Mouse (Mus musculus) mouse embryonic stem cell (cell line): Measurements from ENCODE around the gene Alyref2.

ENCODE experiments used
- in situ Hi-C, 2 experiments: fragments of 300-500 bp; cut with MboI; formaldehyde crosslinking; loops; 1 replicate in 1 of 2; 3 replicates in 1 of 2; pipeline ENCODE4 v1.14.3; 2019 to 2020; ENCODE audit warnings: low sequenced_read_pairs in 2 of 2, low pct_unique_long_range_greater_than_20kb in 1 of 2, mixed read lengths in 1 of 2; ENCODE audit not compliant: unreplicated experiment in 1 of 2

Gene Alyref2

DNA sequence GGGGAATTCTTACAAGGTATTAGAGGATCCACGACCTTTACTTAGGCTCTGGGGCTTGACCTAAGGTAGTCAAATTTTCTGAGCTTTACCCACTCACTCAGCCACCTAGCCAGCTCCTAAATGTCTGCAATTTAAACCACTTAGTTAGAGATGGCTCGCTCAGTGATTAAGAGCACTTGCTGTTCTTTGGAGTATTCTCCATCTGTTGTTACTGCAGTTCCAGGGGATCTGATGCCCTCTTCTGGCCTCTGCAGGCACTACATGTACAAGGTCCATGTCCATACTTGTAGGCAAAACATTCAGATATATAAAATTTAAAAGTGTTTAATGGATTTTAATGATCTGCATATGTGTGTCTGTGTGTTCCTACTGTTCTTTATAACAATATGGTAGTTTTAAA lies 24.3 kb upstream of the Alyref2 start:
- in situ Hi-C loops: loop anchor here (10.0 kb wide), 1 partner anchor 114 kb away; the partner anchor contains the start of gene Klhdc9 (in 2 of the 2)

DNA sequence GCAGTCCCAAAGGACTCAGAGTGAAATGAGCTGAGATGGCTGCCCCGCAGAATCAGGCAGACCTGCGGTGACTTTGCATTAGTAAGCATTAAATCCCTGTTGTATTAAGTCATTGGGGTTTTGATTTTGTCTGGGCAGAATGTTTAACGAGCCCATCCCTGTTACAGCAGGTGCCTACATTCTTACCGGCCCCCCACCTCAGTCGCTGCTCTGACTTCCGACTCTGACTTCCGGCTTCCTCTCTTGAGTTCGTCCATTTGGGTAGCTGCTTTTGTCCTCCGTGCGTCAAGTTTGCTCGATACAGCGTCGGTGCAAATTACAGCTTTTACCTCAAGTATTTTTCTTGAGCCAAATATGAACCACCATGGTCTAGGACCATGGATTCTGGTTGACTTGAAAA lies 9.0 kb upstream of the Alyref2 start:
- in situ Hi-C loops: no loop called here

DNA sequence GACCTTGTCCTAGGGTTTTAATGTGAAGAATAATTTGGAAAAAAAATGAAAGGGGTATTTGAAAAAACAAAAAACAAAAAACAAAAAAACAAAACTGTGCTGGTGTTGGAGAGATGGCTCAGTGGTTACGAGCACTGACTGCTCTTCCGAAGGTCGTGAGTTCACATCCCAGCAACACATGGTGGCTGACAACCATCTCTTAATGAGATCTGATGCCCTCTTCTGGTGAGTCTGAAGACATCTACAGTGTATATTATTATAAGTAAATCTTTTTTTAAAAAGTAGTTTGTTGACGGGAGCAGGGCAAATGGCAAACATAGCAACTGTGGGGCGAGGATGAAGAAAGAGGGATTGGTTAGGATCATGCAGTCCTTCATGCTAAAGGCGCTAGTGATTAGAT lies 7.9 kb upstream of the Alyref2 start:
- in situ Hi-C loops: no loop called here

DNA sequence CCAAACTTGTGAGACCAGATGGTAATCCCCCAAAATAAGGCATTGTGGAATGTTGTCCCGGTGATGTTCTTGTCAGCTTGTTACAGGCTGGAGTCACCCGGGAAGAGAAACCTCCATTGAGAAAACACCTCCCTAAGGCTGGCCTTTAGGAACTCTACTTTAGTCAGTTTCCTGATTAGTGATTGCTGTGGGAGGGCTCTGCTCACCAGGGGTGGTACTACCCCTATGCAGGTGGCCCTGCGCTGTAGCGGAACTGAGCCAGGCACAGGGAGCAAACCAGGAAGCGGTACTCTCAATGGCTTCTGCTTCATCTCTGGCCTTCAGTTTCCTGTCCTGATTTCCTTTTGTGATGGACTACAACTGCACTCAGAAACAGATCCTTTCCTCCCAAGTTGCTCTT lies 3.4 kb upstream of the Alyref2 start:
- in situ Hi-C loops: no loop called here

DNA sequence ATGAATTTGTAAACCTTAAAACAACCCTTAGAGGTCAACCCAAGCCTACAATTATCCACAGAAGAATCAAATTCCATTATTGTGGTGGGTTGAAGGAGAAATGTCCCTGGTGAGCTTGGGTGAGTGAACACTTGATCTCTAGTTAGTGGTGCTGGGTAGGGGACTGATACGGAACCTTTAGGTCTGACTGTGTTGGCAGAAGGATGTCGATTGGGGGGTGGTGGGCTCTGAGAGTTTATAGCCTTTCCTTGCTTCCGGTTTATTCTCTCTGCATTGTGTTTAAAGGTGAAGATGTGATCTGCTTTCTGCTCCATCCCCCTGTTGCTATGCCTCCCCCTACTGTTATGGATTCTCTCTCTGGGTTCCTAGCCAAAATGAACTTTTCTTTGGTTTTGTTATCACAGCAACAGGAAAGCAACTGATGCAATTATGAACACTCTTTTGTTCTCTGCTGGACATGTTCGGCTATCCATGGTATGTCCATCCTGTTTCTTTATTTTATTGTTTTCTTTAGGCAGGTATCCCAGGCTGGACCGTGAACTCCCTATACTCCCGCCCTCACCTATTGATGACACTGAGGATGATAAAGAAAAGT lies 2.2 kb upstream of the Alyref2 start:
- in situ Hi-C loops: no loop called here

DNA sequence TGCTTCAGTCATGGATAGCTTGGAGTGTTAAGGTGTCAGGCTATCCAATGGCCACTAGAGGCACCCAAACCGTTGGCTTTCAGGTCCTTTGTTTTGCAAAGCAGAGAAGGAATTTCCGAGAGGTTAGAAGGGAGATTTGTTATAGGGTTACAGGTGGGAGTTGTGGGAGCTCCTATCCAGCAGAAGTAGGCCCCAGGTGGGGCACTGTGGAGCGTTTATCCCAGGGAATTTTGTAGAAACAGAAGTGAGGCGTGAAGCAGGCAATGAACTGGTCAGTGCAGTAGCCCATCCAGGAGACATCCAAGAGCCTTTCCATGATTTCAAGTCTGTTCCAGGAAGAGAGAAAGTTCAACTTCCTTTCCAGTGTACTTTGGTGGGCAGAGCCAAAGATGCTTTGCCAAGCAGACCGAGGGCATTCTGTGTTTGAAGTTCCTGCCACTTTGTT lies 1.6 kb upstream of the Alyref2 start:
- in situ Hi-C loops: no loop called here

DNA sequence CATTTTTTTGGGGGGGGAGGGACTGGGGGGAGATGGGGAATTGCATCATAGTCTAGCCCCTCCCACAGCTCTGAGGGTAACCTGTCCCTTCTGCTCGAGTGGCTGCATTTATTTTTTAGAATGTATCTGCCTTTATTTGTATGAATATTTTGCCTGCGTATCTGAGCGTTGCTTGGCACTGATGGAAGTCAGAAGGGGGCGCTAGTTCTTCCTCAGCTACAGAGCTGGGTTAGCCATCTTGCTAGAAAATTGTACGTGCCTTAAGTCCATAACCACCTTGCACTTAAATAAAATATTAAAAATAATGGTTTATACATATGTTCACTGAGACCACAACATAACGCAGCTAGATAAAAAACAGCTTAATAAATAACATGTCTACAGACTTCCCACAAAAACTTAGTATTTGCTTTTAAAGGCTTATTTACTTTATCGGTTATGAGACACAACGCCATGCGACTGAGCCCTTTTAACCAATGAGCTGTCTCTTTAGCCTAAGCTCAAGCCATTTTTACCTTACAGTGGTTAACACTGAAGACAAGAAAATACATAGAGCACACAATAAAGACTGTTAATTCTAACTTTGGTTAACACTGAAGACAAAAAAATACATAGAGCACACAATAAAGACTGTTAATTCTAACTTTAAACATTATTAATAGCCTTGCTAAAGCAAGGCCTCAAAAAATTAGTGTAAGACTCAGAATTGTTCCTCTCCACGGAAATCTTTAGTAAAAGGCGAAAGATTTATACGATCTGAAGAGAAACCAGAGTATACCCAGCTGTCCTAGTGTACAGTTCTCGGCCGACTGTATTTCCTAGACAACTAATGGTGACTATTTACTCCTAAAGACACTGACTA lies 659 bp upstream of the Alyref2 start:
- in situ Hi-C loops: no loop called here

DNA sequence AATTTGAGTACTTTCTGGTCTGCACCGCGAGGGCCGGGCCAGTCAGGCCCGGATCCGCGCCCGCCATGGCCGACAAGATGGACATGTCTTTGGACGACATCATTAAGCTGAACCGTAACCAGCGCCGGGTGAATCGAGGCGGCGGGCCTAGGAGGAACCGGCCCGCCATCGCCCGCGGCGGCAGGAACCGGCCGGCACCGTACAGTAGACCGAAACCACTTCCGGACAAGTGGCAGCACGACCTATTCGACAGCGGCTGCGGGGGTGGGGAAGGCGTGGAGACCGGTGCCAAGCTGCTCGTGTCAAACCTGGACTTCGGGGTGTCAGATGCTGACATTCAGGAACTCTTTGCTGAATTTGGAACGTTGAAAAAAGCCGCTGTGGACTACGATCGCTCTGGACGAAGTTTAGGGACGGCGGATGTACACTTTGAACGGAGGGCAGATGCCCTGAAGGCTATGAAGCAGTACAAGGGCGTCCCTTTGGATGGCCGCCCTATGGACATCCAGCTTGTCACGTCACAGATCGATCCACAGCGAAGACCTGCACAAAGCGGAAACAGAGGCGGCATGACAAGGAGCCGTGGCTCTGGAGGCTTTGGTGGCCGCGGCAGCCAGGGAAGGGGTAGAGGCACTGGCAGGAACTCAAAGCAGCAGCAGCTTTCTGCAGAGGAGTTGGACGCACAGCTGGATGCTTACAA lies 464 bp downstream of the Alyref2 start:
- in situ Hi-C loops: no loop called here

DNA sequence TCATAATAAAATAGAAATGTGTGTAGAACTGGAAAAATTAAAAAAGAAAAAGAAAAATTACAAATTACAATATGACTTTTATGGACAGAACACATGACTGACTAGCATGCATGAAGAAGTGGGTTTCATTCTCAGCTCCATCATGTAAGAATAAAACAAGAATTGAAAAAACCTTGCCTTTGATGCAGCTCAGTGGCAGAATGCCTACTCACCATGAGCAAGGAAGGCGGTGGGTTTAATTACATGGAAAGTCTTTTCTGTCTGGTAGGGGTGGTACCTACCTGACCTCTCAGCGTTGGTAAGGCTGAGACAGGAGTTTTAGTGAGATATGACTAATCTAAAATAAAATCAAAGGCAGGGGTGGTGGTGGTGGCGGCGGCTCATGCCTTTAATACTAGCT lies 1.3 kb downstream of the Alyref2 start:
- in situ Hi-C loops: no loop called here

DNA sequence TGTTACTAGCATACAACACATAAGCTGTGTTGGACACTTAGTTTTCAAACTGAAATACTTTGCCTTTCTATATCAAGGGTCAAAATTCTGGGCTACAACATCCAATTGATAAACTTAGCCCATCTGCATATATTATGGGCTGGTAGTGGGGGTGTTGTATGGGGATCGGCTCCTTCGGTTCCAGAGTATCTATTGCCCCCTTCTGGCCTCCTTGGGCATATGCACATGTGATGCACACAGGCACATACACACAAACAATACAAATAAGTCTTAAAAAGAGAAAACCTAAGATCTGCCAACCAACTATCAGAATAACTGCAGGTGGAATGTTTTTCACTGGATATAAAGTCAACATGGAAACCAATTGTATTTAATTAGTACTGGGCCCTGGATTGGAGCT lies 10.0 kb downstream of the Alyref2 start:
- in situ Hi-C loops: no loop called here

DNA sequence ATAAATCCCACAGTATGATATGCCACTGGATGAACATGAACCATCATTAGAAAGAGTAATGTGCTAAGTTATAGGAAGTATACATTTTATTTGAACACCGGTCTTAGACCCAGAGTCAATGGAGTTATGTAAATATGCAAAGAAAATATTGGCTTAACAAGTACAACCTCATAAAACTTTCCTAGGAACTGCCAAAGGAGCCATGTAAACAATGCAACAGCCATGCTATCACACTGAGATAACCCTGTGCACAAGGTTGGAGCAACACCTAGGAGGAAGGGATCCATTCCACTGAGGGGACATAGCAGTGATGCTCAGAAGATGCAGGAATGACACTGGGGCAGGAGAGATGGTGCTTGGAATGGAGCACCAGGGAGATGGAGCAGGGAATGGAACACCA lies 10.5 kb downstream of the Alyref2 start:
- in situ Hi-C loops: no loop called here

DNA sequence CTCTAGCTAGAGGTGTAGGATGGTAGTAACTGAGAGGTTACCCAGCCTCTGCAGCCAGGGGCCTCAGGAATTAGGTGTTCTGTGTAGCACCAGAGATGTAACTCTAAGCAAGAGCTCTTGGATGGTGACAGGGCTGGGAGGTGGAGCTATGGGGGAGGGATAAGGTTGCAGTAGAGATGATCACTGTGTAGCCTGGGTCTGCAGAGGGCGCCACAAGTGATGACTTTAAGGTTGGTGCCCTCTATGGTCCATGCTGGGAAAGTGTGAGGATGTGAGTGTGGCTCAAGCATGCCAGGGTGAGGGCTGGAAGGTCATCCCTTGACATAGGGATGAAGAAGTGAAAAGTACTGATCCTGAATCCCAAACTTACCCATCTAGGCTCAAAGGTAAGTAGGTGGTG lies 11.8 kb downstream of the Alyref2 start:
- in situ Hi-C loops: no loop called here

DNA sequence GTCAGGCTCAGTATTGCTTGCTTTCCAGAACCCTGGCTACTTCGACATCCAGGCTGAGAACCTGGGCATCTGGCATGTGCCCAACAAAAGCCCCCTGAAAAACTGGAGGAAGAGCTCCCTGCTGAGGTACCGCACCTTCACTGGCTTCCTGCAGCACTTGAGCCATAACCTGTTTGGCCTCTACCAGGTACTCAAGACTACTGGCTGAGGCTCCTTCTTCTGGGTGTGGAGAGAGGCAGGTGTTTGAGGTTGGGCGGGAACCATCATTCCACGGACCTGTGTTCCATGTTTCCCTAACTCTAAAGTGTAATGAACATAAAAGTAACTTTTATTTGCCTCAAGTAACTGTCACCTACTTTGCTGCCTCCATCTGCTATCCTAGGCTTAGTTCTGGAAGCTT lies 12.3 kb downstream of the Alyref2 start:
- in situ Hi-C loops: no loop called here

DNA sequence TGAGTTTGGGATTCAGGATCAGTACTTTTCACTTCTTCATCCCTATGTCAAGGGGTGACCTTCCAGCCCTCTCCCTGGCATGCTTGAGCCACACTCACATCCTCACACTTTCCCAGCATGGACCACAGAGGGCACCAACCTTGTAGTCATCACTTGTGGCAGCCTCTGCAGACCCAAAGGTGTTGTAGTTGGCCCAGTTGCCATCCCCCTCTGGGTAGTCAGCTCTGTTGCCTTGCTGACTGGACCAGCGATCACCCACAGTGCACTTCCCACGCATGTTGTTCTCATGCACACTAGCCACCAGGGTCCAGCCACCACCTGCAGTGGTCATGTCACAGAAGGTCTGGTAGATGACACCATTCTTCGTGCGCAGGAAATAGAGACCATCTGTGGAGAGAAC lies 28.1 kb downstream of the Alyref2 start:
- in situ Hi-C loops: no loop called here

DNA sequence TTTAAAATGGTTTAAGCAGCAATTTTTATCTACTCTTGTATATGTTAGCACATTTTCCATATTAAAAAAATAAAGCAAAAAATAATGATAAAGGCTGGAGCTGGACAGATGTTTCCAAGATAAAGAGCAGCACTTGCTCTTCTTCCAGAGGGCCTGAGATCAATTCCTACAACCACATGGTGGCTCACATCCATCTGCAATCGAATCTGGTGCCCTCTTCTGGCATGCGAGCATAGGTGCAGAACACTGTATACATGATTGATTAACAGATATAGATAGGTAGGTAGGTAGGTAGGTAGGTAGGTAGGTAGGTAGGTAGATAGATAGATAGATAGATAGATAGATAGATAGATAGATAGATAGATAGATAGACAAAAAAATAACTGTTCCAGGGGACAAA lies 29.6 kb downstream of the Alyref2 start:
- in situ Hi-C loops: no loop called here

DNA sequence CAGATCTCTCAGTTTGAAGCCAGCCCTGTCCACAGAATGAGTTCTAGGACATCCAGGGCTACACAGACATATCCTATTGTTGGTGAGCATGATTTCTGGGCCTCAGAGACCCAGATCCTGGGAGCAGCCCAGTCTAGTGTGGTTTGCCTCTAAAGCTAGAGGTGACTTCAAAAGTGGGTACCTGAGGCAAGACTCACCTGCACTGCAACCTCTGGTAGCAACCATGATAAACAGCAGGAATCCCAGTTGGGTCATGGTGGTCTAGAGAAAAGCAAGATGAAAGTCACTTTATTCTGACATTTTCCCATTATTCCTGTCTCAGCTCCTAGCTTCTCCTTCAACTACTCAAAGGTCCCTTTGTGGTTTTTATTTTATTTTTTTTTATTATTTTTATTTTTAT lies 31.3 kb downstream of the Alyref2 start:
- in situ Hi-C loops: no loop called here

DNA sequence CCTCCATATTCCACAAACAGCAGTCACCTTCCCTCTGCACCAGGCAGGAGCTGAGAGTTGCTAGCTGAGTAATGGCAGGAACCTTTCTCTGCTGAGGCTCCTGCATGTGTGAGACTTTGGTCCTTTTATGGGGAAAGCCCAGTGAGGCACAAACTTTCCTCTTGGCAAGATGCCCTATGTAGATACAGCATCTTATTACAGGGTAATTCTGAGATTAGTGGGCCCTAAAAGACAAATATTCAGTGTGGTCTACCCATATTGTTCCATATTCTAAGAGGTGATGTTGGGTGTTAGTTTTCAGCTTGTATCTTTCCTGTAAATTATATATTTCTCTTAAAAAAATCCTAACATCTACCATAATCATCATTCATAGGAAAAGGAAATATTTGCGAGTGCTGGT lies 31.9 kb downstream of the Alyref2 start, which contains the start of gene Itln1:
Itln1 (minus strand) TSS at position 101 of the 400 bp plus-strand sequence.
- in situ Hi-C loops: no loop called here

DNA sequence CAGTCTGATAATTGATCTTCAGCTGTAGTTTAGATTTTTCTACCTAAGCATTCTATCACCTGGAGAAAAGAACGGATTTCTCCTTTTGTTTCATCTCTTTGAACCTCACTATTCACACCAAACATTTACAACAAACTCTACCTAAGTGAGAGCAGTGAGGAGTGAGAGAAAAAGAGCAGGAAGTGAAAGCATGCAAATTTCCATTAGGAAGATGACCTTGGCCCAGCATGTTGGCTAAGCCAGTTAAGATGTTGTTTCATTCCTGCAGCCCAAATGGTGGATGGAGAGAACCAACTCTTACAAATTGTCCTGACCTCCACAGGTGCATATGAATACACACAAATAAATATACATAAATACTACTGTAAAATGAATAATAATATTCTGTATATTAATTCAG lies 37.4 kb downstream of the Alyref2 start:
- in situ Hi-C loops: no loop called here

DNA sequence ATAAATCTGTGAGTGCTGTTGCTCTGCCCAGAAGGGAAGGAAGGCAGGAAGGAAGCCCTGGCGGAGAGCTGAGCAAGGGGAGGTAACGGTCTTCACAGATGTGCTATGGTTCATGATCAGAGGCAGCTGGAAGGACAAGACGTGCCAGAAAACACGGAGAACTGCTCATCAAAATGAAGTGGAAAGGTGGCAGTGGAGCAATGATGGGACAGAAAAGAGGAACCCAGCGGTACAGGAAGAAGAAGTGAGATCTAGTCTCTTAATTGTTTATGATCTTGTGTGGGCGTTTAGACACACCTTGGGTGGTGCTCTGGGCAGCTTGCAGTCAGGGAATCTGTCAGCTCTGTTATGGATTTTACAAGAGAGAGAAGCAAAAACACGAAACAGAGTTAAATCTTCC lies 48.0 kb downstream of the Alyref2 start:
- in situ Hi-C loops: no loop called here
